Mouse (Mus musculus): ENCODE measurements around the gene Hnrnpk. TPM values are rescaled to one million over a fixed set of nuclear protein-coding genes. Genes with fewer than 3 reads are reported as not detected.
"Not testable (repeated sequence)": the region's sequence is repeated elsewhere in the genome, so short reads cannot be mapped to it uniquely, and the experiment has no call there.

The Hnrnpk gene
- polyA plus RNA-seq, 1 experiment from 2014 or later, result 751 TPM

DNA sequence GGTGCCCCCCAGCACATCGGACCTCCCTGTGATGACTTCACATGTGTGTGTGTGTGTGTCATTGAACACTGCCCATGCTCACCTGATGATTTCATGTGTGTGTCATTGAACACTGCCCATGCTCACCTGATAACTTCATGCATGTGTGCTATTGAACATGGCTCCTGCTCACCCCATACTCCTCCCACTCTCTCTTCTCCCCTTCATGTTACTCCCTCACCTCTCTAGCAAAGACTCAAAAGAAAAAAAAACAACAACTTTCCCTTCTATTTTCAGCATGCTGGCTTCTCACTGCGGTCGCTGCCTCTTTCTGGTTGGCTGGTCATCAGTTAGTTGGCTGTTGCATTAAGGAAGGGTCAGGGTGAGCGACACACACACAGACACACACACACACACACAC lies 15.5 kb upstream of the Hnrnpk start:
- H3K36me3 ChIP-seq, result no peaks in the 10 kb centered on the region
- H3K27ac ChIP-seq, result no peak overlapping the region
- no peak for DNase-seq
- no peaks in the 10 kb centered on the region for H3K4me1 ChIP-seq (replicated peaks)
- no peaks in the 10 kb centered on the region for H3K9me3 ChIP-seq (replicated peaks)
- no peak overlapping the region for H3K4me2 ChIP-seq
- no peak overlapping the region for H3K4me3 ChIP-seq (replicated peaks)
- H3K27me3 ChIP-seq, result no peaks in the 10 kb centered on the region
- ATAC-seq (ENCODE audit: low read depth), result no peak
- WGBS (ENCODE audit: insufficient replicate concordance), result 69% methylated on average over 4 of the region's 4 CpGs
- H3K9ac ChIP-seq, result no peak overlapping the region

GRCm38 (mm10) chr13:58415838-58416237 lies 12.7 kb upstream of the Hnrnpk start:
- no peaks in the 10 kb centered on the region for H3K4me1 ChIP-seq (replicated peaks)
- no peak overlapping the region for H3K9ac ChIP-seq
- 80% methylated on average over 5 of the region's 5 CpGs for WGBS (ENCODE audit: insufficient replicate concordance)
- no peak overlapping the region for H3K4me2 ChIP-seq
- peaks cover 13% of the 10 kb centered on the region for H3K36me3 ChIP-seq
- H3K27ac ChIP-seq, result no peak overlapping the region
- peaks cover 3% of the 10 kb centered on the region; the same call in 1 of the 2 replicates for H3K9me3 ChIP-seq (replicated peaks)
- H3K4me3 ChIP-seq (replicated peaks), result no peak overlapping the region
- DNase-seq (no peak), ATAC-seq (ENCODE audit: low read depth) (no peak)
- no peaks in the 10 kb centered on the region for H3K27me3 ChIP-seq

DNA sequence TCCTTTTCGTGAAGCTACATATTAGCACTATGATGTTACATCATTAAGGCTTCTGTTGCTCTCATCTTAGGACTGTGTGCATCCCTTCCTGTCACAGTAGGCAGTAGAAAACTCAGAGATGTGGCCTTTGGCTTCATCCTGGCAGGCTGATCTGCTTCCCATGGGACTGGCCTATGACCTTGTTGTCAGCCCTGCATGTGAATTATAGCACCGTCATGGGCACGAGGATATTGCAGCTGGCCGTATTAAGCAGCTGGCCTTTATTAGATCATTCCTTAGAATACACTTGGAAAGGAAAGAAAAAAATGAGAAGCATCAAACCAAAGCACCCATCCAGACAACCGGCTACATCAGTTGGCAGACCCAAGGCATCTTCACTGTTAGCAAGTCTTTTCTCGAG lies 12.2 kb upstream of the Hnrnpk start:
- no peaks in the 10 kb centered on the region for H3K4me1 ChIP-seq (replicated peaks)
- no peak for DNase-seq
- peaks cover 17% of the 10 kb centered on the region for H3K36me3 ChIP-seq
- H3K4me2 ChIP-seq, result no peak overlapping the region
- ATAC-seq (ENCODE audit: low read depth), result no peak
- H3K4me3 ChIP-seq (replicated peaks), result no peak overlapping the region
- H3K27me3 ChIP-seq, result no peaks in the 10 kb centered on the region
- WGBS (ENCODE audit: insufficient replicate concordance), result 75% methylated on average over 6 of the region's 6 CpGs
- no peak overlapping the region for H3K27ac ChIP-seq
- H3K9me3 ChIP-seq (replicated peaks), result peaks cover 3% of the 10 kb centered on the region; the same call in 1 of the 2 replicates
- H3K9ac ChIP-seq, result no peak overlapping the region

GRCm38 (mm10) chr13:58411073-58411472 lies 7.9 kb upstream of the Hnrnpk start:
- H3K27me3 ChIP-seq, result no peaks in the 10 kb centered on the region
- H3K36me3 ChIP-seq, result peaks cover 38% of the 10 kb centered on the region
- peaks cover 6% of the 10 kb centered on the region for H3K4me1 ChIP-seq (replicated peaks)
- no peak overlapping the region for H3K4me3 ChIP-seq (replicated peaks)
- ATAC-seq (ENCODE audit: low read depth) (no peak), DNase-seq (no peak)
- WGBS (ENCODE audit: insufficient replicate concordance), result 85% methylated on average over 4 of the region's 4 CpGs
- H3K9me3 ChIP-seq (replicated peaks), result peaks cover 3% of the 10 kb centered on the region; the same call in 1 of the 2 replicates
- no peak overlapping the region for H3K27ac ChIP-seq
- no peak overlapping the region for H3K4me2 ChIP-seq
- H3K9ac ChIP-seq, result no peak overlapping the region

DNA sequence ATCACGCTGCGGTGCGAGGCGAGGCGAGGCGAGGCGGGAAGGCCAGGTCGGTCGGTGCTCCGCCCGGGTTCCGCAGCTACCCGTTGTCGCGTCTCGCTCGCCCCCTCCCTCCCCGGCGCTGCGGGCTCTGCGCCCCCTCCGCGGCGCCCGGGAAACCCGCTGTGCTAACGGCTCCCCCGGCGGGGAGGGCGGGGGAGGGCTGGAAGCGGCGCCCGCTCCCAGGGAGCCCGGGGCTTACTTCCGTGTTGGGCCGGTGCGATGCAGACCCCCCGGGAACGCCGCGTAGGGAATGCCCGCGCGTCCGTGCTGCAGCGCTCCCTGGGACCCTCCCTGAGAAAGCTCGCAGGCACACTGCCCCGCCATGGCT lies 416 bp downstream of the Hnrnpk start:
- Histone ChIP-seq H3K4me2 (peak overlapping the region; percentile 81), H3K36me3 (peaks cover 28% of the 10 kb centered on the region), H3K4me3 (replicated peaks) (peak overlapping the region; percentile 95), H3K9ac (peak overlapping the region; percentile 99), H3K27ac (peak overlapping the region; percentile 98), H3K9me3 (replicated peaks) (no peaks in the 10 kb centered on the region), H3K4me1 (replicated peaks) (peaks cover 39% of the 10 kb centered on the region), H3K27me3 (no peaks in the 10 kb centered on the region)
- ATAC-seq (ENCODE audit: low read depth) (peak; percentile 42; the same call in 1 of the 2 replicates), DNase-seq (no peak)
- 0% methylated on average over 46 of the region's 48 CpGs for WGBS (ENCODE audit: insufficient replicate concordance)

GRCm38 (mm10) chr13:58402003-58402743 lies 970 bp downstream of the Hnrnpk start, which contains the start of gene Rmi1:
TSS of gene Rmi1 (plus strand) at chr13:58402248.
- ATAC-seq (ENCODE audit: low read depth) (peak; percentile 92), DNase-seq (peak; percentile 96)
- H3K27me3 ChIP-seq, result no peaks in the 10 kb centered on the region
- peak within 1 kb of the TSS; percentile 99 for H3K9ac ChIP-seq
- H3K36me3 ChIP-seq, result peaks cover 28% of the 10 kb centered on the region
- WGBS (ENCODE audit: insufficient replicate concordance), result under 1% methylated on average over 89 of the region's 91 CpGs
- peak within 1 kb of the TSS; percentile 95 for H3K4me3 ChIP-seq (replicated peaks)
- peak within 1 kb of the TSS; percentile 81 for H3K4me2 ChIP-seq
- no peaks in the 10 kb centered on the region for H3K9me3 ChIP-seq (replicated peaks)
- H3K4me1 ChIP-seq (replicated peaks), result peaks cover 39% of the 10 kb centered on the region
- peak within 1 kb of the TSS; percentile 98 for H3K27ac ChIP-seq

DNA sequence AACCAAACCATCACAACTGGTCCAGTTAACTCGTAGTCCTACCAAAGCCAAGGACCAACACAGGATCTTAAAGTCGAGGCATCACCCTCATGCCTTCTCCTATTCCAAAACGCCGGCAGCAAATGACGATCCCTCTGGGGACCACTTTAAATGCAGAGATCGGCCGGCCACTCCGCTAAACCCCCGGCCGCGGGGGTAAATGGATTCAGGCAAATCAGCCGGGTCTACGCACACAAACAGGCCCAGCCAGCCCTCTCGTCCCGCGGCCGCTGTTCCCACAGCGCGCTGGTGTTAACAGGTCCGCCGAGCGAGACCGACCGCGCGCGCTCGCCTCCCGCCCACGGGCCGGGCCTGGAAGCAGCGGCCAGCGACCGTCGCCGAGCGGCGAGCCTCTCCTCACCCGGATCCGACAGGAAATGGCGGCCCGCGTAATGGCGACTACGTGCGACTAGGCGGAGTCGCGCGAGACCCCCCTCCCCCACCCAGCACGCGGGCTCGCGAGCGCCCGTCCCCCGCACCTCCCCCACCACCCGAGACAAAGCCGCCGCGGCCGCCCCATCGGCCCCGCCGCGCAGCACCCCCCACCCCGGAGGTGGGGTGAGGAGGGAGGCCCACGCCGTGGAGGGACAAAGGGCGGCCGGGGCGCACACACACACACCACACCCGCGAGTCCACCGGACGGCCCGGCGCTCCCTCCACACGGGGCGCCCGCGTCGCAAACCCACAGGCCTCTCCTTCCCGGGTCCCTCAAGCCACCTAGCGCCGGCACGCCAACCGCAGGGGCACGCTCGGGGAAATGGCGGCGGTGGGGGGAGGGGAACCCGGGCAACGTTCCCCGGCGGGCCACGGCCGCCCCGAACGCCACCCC lies 1.8 kb downstream of the Hnrnpk start:
- under 1% methylated on average over 82 of the region's 100 CpGs for WGBS (ENCODE audit: insufficient replicate concordance)
- H3K9me3 ChIP-seq (replicated peaks), result no peaks in the 10 kb centered on the region
- H3K36me3 ChIP-seq, result peaks cover 29% of the 10 kb centered on the region
- peaks cover 35% of the 10 kb centered on the region for H3K4me1 ChIP-seq (replicated peaks)
- H3K9ac ChIP-seq, result peak overlapping the region; percentile 99
- H3K4me3 ChIP-seq (replicated peaks), result peak overlapping the region; percentile 95
- H3K27me3 ChIP-seq, result no peaks in the 10 kb centered on the region
- ATAC-seq (ENCODE audit: low read depth), result peak; percentile 43
- peak overlapping the region; percentile 81 for H3K4me2 ChIP-seq
- DNase-seq, result peak; percentile 58
- peak overlapping the region; percentile 98 for H3K27ac ChIP-seq

DNA sequence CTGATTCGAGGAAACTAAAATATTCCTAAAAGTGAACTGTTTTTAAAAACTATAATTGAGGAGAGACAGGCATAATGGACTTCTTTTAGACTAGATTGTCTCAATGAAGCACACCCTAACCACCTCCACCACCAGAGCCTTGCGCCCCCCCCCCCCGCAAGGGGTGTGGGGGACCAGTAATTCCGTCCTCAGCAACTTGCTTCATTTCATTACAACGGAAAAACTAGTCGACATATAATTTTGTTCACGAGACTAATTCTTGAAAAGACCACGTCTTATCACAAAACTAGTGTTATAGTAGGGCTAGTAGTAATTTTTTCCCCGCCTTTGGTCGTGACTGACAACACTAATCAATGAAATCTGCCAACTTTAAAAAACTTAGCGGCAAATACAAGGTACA lies 2.6 kb downstream of the Hnrnpk start:
- 2% methylated on average over 11 of the region's 11 CpGs for WGBS (ENCODE audit: insufficient replicate concordance)
- no peak for ATAC-seq (ENCODE audit: low read depth)

DNA sequence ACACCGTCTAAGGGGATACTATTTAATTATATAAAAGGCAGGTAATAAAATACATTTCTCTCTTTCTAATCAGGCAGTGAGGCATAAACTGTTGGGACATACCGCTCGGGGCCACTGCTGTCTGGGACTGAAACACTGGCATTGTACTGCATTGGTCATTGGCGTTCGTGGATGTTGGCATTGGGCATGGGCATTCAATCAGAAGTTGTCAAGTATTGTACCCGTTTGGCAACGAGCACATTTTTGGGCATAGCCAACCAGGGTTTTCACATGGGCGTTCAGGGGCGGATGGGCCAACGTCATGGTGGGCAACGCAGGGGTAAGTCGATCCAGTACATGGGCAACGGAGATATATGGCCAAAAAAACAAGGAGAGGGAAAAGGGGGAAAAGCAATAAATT lies 5.5 kb downstream of the Hnrnpk start:
- 92% methylated on average over 13 of the region's 13 CpGs for WGBS (ENCODE audit: insufficient replicate concordance)
- no peak overlapping the region for H3K27ac ChIP-seq
- peaks cover 63% of the 10 kb centered on the region for H3K36me3 ChIP-seq
- no peak overlapping the region for H3K4me3 ChIP-seq (replicated peaks)
- no peak overlapping the region for H3K9ac ChIP-seq
- ATAC-seq (ENCODE audit: low read depth), result no peak
- H3K4me2 ChIP-seq, result no peak overlapping the region
- H3K9me3 ChIP-seq (replicated peaks), result no peaks in the 10 kb centered on the region
- no peaks in the 10 kb centered on the region for H3K27me3 ChIP-seq
- no peak for DNase-seq
- H3K4me1 ChIP-seq (replicated peaks), result peaks cover 9% of the 10 kb centered on the region

More for the DNA sequence above, 2.6 kb downstream of the Hnrnpk start:
- no peaks in the 10 kb centered on the region for H3K27me3 ChIP-seq
- peak overlapping the region; percentile 81 for H3K4me2 ChIP-seq
- H3K36me3 ChIP-seq, result peaks cover 36% of the 10 kb centered on the region
- H3K27ac ChIP-seq, result peak overlapping the region; percentile 98; the same call in 1 of the 2 replicates
- no peak for DNase-seq
- peak overlapping the region; percentile 99 for H3K9ac ChIP-seq
- no peaks in the 10 kb centered on the region for H3K9me3 ChIP-seq (replicated peaks)
- peak overlapping the region; percentile 95 for H3K4me3 ChIP-seq (replicated peaks)
- H3K4me1 ChIP-seq (replicated peaks), result peaks cover 28% of the 10 kb centered on the region

- H3K27me3 ChIP-seq; H3K27ac ChIP-seq; H3K4me1 ChIP-seq (replicated peaks); H3K4me2 ChIP-seq; H3K4me3 ChIP-seq (replicated peaks); DNase-seq; H3K9ac ChIP-seq; H3K9me3 ChIP-seq (replicated peaks): not testable (repeated sequence)
- ATAC-seq (ENCODE audit: low read depth), result 0 out of 2 replicates have a peak, but pooled peaks have one; percentile 29
- peaks cover 80% of the 10 kb centered on the region for H3K36me3 ChIP-seq
- WGBS (ENCODE audit: insufficient replicate concordance), result 82% methylated on average over 11 of the region's 11 CpGs
These were observed 8.8 kb downstream of the Hnrnpk start for GRCm38 (mm10) chr13:58394392-58394791.

DNA sequence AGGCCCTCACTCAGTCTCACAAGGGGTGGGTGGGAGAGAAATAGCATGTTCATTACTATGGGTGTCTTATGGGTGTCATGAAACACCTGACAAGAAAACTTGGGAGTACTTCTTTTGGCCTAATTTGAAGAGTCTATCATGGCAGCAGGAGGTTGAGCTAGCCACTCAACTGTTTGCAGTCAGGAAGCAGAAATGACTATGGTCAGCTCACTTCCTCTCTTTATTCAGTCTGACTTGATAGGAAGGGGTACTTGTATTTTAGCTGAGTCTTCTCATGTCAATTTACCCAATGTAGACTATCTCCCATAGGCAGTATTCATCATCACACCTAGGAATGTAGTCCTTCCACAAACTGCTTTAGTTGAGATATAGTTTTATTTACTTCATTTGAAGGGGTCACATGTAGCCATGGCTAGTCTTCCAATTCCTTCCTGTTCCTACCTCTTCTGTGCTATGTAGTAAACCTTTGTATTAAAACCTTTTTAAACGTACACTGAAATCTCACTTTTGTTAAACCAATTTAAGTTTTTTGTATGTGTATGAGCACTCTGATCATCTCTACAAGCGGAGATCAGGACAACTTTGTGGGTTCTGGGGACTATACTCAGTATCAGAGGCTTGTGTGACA lies 13.7 kb downstream of the Hnrnpk start:
- H3K9ac ChIP-seq, result no peak overlapping the region
- 0 out of 2 replicates have a peak overlapping the region, but pooled peaks have one; percentile 9 for H3K27ac ChIP-seq
- H3K27me3 ChIP-seq, result no peaks in the 10 kb centered on the region
- H3K4me3 ChIP-seq (replicated peaks), result no peak overlapping the region
- ATAC-seq (ENCODE audit: low read depth) (no peak), DNase-seq (no peak)
- peaks cover 38% of the 10 kb centered on the region for H3K36me3 ChIP-seq
- peaks cover 15% of the 10 kb centered on the region for H3K4me1 ChIP-seq (replicated peaks)
- H3K4me2 ChIP-seq, result no peak overlapping the region
- H3K9me3 ChIP-seq (replicated peaks), result no peaks in the 10 kb centered on the region
- WGBS (ENCODE audit: insufficient replicate concordance), result 72% methylated on average over 2 of the region's 2 CpGs

Data from liver, embryonic 13.5 days (tissue).